Mouse (Mus musculus): ENCODE results near the gene Prkaa2. TPM values are rescaled to one million over a fixed set of nuclear protein-coding genes. Genes with fewer than 3 reads are reported as not detected.

Gene Prkaa2
- total and polyA plus RNA-seq, 2 experiments from 2014 or later, result 18.4 to 25.3 TPM

GRCm38 (mm10) chr4:104990016-104990415 is 119.7 kb downstream of the Prkaa2 start:
- Histone ChIP-seq H3K36me3 (ENCODE audit: insufficient read depth, low read length) (no peaks in the 10 kb centered on the region), H3K9ac (replicated peaks; ENCODE audit: low read length, poor library complexity, severe bottlenecking) (no peak overlapping the region), H3K4me1 (ENCODE audit: insufficient read depth, low read length) (no peaks in the 10 kb centered on the region), H3K27me3 (ENCODE audit: insufficient read depth, low read length) (no peaks in the 10 kb centered on the region), H3K27ac (ENCODE audit: low read depth, low read length) (no peak overlapping the region), H3K4me2 (ENCODE audit: low read depth, low read length, poor library complexity, severe bottlenecking) (no peak overlapping the region), H3K4me3 (ENCODE audit: low read depth, low read length) (no peak overlapping the region), H3K9me3 (ENCODE audit: low read length) (no peaks in the 10 kb centered on the region)
- DNase-seq (ENCODE audit: low spot score) (peak; percentile 4), ATAC-seq (ENCODE audit: low FRiP score) (no peak)
- no peak for TF ChIP-seq CTCF (IDR thresholded peaks at IDR 0.05)
- WGBS, result 80% methylated on average over 6 of the region's 6 CpGs

GRCm38 (mm10) chr4:104988709-104989108 is 121.0 kb downstream of the Prkaa2 start:
- DNase-seq (ENCODE audit: low spot score) (no peak), ATAC-seq (ENCODE audit: low FRiP score) (no peak)
- Histone ChIP-seq H3K4me2 (ENCODE audit: low read depth, low read length, poor library complexity, severe bottlenecking) (no peak overlapping the region), H3K4me1 (ENCODE audit: insufficient read depth, low read length) (no peaks in the 10 kb centered on the region), H3K27ac (ENCODE audit: low read depth, low read length) (no peak overlapping the region), H3K9me3 (ENCODE audit: low read length) (no peaks in the 10 kb centered on the region), H3K36me3 (ENCODE audit: insufficient read depth, low read length) (no peaks in the 10 kb centered on the region), H3K4me3 (ENCODE audit: low read depth, low read length) (no peak overlapping the region), H3K27me3 (ENCODE audit: insufficient read depth, low read length) (no peaks in the 10 kb centered on the region), H3K9ac (replicated peaks; ENCODE audit: low read length, poor library complexity, severe bottlenecking) (no peak overlapping the region)
- no peak for TF ChIP-seq CTCF (IDR thresholded peaks at IDR 0.05)
- whole genome bisulfite sequencing, result 88% methylated on average over 7 of the region's 7 CpGs

GRCm38 (mm10) chr4:104988102-104988501 is 121.6 kb downstream of the Prkaa2 start:
- 87% methylated on average over 5 of the region's 5 CpGs for WGBS
- Histone ChIP-seq H3K27ac (ENCODE audit: low read depth, low read length) (no peak overlapping the region), H3K9me3 (ENCODE audit: low read length) (no peaks in the 10 kb centered on the region), H3K4me1 (ENCODE audit: insufficient read depth, low read length) (no peaks in the 10 kb centered on the region), H3K27me3 (ENCODE audit: insufficient read depth, low read length) (no peaks in the 10 kb centered on the region), H3K4me2 (ENCODE audit: low read depth, low read length, poor library complexity, severe bottlenecking) (no peak overlapping the region), H3K9ac (replicated peaks; ENCODE audit: low read length, poor library complexity, severe bottlenecking) (no peak overlapping the region), H3K36me3 (ENCODE audit: insufficient read depth, low read length) (no peaks in the 10 kb centered on the region), H3K4me3 (ENCODE audit: low read depth, low read length) (no peak overlapping the region)
- no peak for ATAC-seq (ENCODE audit: low FRiP score)
- no peak for DNase-seq (ENCODE audit: low spot score)
- TF ChIP-seq CTCF (IDR thresholded peaks at IDR 0.05), result no peak

- Histone ChIP-seq H3K27me3 (ENCODE audit: insufficient read depth, low read length) (no peaks in the 10 kb centered on the region), H3K27ac (ENCODE audit: low read depth, low read length) (no peak overlapping the region), H3K9ac (replicated peaks; ENCODE audit: low read length, poor library complexity, severe bottlenecking) (no peak overlapping the region), H3K4me3 (ENCODE audit: low read depth, low read length) (no peak overlapping the region), H3K9me3 (ENCODE audit: low read length) (no peaks in the 10 kb centered on the region), H3K4me1 (ENCODE audit: insufficient read depth, low read length) (no peaks in the 10 kb centered on the region), H3K36me3 (ENCODE audit: insufficient read depth, low read length) (no peaks in the 10 kb centered on the region), H3K4me2 (ENCODE audit: low read depth, low read length, poor library complexity, severe bottlenecking) (no peak overlapping the region)
- WGBS, result 76% methylated on average over 7 of the region's 7 CpGs
- DNase-seq (ENCODE audit: low spot score), result no peak
- TF ChIP-seq CTCF (IDR thresholded peaks at IDR 0.05), result no peak
- no peak for ATAC-seq (ENCODE audit: low FRiP score)
These were observed 122.1 kb downstream of the Prkaa2 start for GRCm38 (mm10) chr4:104987631-104988030.

- H3K9ac ChIP-seq (replicated peaks; ENCODE audit: low read length, poor library complexity, severe bottlenecking), result no peak overlapping the region
- H3K4me2 ChIP-seq (ENCODE audit: low read depth, low read length, poor library complexity, severe bottlenecking), result no peak overlapping the region
- ATAC-seq (ENCODE audit: low FRiP score) (no peak), DNase-seq (ENCODE audit: low spot score) (no peak)
- 86% methylated on average over 5 of the region's 5 CpGs for WGBS
- no peak overlapping the region for H3K4me3 ChIP-seq (ENCODE audit: low read depth, low read length)
- no peaks in the 10 kb centered on the region for H3K27me3 ChIP-seq (ENCODE audit: insufficient read depth, low read length)
- H3K36me3 ChIP-seq (ENCODE audit: insufficient read depth, low read length), result no peaks in the 10 kb centered on the region
- TF ChIP-seq CTCF (IDR thresholded peaks at IDR 0.05), result no peak
- no peaks in the 10 kb centered on the region for H3K4me1 ChIP-seq (ENCODE audit: insufficient read depth, low read length)
- H3K9me3 ChIP-seq (ENCODE audit: low read length), result no peaks in the 10 kb centered on the region
- H3K27ac ChIP-seq (ENCODE audit: low read depth, low read length), result no peak overlapping the region
These were observed 123.6 kb downstream of the Prkaa2 start for GRCm38 (mm10) chr4:104985960-104986632.

Other genes with a start within 250 kb of the Prkaa2 start
- not detected in 2 replicates for gene C8a, start 233.5 kb downstream of the Prkaa2 start, total RNA-seq (2014; rRNA removed)
- 0.04 and 0.06 TPM in 2 replicates for gene C8a, start 233.5 kb downstream of the Prkaa2 start, polyA plus RNA-seq (2015; fragmentation: Nextera tagmentation; extraction: Ambion mirVana)
- 0.19 and 0.49 TPM in 2 replicates for gene Fyb2, start 196.4 kb downstream of the Prkaa2 start, total RNA-seq (2014; rRNA removed)
- 0.28 and 0.38 TPM in 2 replicates for gene Fyb2, start 196.4 kb downstream of the Prkaa2 start, polyA plus RNA-seq (2015; fragmentation: Nextera tagmentation; extraction: Ambion mirVana)
- 121 and 148 TPM in 2 replicates for gene Plpp3, start 47.5 kb upstream of the Prkaa2 start, total RNA-seq (2014; rRNA removed)
- gene Plpp3, start 47.5 kb upstream of the Prkaa2 start, polyA plus RNA-seq (2015; fragmentation: Nextera tagmentation; extraction: Ambion mirVana), result 142 and 152 TPM in 2 replicates